Mouse (Mus musculus): ENCODE measurements around the gene Rab4a.

The Rab4a gene

DNA sequence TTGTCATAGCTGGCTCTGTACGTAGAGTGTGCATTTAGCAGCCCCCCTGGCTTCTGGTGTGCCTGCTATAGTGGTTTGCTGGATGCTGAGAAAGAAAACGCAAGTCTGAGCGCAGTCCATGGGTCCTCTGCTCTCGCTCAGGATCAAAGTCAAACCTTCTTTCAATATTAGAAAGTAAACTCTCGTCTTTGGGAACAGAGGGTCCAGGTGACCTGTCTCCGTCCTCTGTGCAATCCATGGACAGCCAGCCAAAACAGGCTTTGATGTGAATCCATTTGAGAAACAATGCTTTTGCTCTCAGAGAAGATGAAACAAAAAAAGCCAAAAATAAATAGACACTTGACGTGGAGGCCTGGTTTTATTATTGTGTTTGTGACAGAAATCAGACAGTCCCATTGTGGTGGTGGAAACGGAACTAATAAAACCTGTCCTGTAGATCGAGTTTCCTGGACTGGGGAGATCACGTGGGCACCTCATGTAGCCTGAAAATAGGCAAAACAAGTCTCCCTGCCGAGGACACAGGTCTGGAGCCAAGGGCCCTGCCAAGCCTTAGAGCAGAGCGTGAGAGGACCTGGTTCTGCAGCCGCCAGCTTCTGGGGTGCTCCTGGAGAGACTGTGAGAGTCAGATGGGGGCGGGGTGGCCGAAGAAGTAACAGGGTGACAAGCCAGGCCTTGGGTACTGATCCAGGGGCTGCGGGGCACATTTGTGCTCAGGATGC, 7.5 kb downstream of the Rab4a start:
- no peak for DNase-seq (ENCODE audit: low read depth)

- DNase-seq (ENCODE audit: low read depth), result no peak
Observed at GRCm38 (mm10) chr8:123813892-123814266, 8.1 kb downstream of the Rab4a start.

- DNase-seq (ENCODE audit: low read depth), result no peak
Observed at GRCm38 (mm10) chr8:123815325-123815724, 9.5 kb downstream of the Rab4a start.

DNA sequence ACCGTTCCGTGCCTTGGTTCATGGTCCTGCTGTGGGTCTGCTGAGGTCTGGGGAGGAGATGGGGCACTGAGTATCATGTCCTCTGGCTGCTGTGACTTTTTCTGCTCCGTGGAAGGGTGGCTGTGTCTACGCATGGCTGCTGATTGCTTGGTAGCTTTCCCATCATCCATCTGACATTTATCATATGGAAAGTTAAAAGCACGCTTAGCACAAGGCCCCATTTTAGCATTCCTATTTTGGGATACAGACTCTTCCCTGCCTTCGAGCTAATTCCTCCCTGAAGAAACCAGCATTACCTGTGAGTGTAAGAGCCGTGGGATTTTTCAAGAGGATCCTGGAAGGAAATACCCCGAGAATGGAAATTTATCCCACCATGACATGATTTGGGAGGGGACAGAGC, 11.2 kb downstream of the Rab4a start:
- DNase-seq (ENCODE audit: low read depth), result no peak

DNA sequence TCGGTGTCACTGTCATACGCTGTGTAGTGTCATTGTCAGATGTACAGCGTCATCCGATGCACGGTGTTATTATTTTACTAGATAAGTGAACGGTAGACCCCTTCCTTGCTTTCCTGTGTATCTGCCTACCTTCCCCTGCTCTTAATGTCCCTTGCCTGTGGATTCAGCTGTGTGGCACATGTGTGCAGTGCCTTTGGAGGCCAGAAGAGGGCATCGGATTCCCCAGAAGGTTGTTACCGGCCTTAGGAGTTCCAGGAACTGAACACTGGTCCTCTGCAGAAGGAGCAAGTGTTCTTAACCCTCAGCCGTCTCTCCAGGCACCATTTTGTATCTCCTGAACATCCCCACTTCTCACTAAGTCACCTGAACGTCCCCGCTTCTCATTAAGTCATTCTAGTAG, 12.0 kb downstream of the Rab4a start:
- no peak for DNase-seq (ENCODE audit: low read depth)

DNA sequence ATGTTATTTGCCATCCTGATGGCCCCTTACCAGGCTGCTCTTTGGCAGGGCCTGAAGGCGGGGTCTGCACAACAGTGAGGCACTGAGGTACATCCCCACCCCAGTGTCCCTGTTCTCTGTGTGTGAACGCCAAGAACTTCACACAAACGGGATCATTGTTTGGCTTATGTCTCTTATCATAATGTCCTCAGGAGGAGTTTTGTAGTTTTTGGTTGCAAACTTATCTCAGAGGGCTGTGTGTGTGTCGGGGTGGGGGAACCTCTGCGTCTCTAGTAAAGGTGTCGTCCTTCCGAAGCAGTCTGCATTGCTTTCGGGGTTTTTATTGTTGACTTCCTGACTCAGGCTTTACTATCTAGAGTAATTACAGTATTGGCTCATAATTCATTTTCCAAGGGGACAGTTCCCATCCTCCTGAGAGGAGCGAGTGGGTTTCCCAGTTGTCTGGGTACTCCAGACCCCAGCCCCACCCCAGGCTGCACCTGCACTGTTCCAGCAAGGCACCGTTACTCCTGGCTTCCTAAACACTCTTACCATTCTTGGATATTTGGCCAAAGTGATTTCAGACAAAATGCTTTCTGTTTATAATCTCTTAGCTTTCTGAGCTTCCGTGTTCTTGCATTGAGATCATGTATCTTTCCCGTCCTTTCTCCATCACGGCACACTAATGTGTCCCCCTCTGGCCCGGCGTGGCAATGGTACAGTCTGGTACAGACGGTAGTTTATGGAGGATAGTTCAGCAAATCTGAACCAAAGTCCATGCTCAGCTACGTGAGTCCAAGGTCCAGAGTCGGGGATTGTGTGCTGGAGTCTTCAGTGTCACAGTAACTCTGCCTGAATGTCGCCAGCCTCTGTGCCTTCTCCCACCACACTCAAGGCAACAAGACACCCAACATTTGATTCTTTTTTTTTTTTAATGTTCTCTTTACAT, 14.2 kb downstream of the Rab4a start:
- no peak for DNase-seq (ENCODE audit: low read depth)

GRCm38 (mm10) chr8:123820780-123821179, 15.0 kb downstream of the Rab4a start:
- no peak for DNase-seq (ENCODE audit: low read depth)

GRCm38 (mm10) chr8:123823111-123823510, 17.3 kb downstream of the Rab4a start:
- peak; percentile 18 for DNase-seq (ENCODE audit: low read depth)

DNA sequence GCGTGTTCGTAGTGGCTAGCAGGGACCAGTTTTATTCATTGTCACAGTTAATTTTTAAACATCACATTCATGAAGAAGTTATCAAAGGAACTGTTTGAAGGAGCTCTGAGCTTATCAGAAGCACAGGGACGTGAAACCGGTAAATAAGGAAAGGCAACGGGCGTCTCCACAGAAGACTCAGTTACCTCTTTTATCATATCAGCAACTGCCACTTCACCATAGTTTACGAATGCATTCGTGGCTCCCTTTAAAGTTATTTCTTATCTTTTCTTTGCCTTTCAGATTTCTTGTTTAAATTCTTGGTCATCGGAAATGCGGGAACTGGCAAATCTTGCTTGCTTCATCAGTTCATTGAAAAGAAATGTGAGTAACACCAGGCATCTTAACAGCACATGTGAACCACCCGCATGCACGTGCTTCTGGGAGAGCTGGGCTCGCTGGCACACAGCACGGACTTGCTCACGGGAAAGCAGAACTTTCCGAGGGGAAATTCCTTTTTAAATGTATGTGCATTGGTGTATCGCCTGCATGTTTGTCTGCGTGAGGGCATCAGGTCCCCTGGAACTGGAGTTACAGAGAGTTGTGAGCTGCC, 17.8 kb downstream of the Rab4a start:
- DNase-seq (ENCODE audit: low read depth), result no peak

GRCm38 (mm10) chr8:123826001-123826400, 20.2 kb downstream of the Rab4a start:
- no peak for DNase-seq (ENCODE audit: low read depth)

GRCm38 (mm10) chr8:123826758-123827157, 21.0 kb downstream of the Rab4a start:
- DNase-seq (ENCODE audit: low read depth), result no peak

GRCm38 (mm10) chr8:123827523-123827922, 21.7 kb downstream of the Rab4a start:
- no peak for DNase-seq (ENCODE audit: low read depth)

DNA sequence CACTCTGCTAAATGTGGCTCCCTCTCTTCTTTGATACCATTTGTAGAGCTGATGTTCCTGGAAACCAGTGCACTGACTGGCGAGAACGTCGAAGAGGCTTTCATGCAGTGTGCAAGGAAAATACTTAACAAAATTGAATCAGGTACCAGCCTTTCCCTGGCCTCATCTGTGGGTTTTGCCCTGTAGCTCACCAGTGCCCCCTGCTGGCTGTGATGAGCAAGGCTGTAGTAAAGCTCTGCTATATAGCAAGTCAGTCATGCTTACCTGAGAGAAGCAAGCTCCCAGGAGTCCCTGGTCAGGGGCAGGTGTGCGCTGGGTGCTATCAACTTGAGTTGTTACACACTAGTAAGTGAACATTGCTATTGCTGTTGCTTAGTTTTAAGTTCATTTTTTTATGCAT, 27.0 kb downstream of the Rab4a start:
- peak; percentile 69 for DNase-seq (ENCODE audit: low read depth)

- DNase-seq (ENCODE audit: low read depth), result peak; percentile 82
Observed at GRCm38 (mm10) chr8:123835451-123835850, 29.7 kb downstream of the Rab4a start.

- DNase-seq (ENCODE audit: low read depth), result no peak
Observed at GRCm38 (mm10) chr8:123836354-123836753, 30.6 kb downstream of the Rab4a start.

DNA sequence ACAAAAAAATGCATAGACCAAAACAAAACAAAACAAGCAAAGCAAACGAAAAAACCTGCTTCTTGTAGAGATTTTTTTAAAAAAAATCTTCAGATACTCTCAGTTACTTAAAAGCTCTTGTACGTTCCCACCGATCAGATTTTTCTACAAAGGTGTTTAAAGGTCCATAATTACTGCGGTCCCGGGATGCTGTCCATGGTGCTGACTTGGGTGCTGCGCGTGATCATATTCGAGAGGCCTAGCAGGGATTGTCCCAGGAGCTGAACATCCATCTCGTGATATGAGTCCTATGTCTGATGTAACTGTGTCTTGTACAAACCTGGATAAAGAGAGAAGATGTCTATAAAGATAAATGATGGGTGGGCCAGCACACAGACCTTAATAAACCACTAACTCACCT, 32.7 kb downstream of the Rab4a start:
- DNase-seq (ENCODE audit: low read depth), result peak; percentile 34

DNA sequence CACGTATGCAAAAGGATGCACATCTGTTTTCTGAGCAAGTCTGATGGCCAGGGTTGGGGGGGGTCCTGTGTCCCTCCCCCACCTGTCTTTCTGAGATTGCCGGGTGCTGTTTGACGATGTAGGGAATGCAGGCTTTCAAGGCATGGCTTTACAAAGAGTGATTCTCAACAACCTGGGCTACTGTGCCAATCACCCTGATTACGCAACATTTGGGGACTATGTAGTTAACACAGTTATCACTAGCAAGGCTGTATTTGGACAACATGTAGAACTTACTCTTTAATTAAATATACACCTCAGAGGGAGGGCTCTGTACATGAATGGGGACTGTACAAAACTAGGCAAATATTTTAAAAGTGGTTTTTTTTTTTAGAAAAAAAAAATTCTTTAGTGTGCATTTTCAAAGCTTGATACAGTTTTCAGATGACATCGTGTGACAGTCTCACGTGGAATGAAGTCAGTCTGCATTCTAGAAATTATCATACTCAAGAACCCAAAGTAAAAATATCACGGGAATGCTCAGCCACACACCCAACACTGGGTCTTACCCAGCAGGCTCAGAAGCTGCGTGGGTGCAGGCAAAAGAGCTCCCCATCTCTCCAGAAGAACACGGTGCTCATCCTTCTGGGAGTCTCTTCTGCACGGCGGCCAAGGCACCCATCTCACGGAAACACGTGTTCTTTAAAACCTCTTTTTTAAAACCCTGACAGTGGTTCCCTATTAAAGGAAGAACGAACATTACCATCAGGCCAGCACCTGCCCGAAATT, 35.0 kb downstream of the Rab4a start:
- DNase-seq (ENCODE audit: low read depth), result no peak

GRCm38 (mm10) chr8:123842086-123842485, 36.3 kb downstream of the Rab4a start:
- no peak for DNase-seq (ENCODE audit: low read depth)

- no peak for DNase-seq (ENCODE audit: low read depth)
Observed at GRCm38 (mm10) chr8:123844341-123844740, 38.6 kb downstream of the Rab4a start.

GRCm38 (mm10) chr8:123845114-123845513, 39.3 kb downstream of the Rab4a start:
- peak; percentile 36 for DNase-seq (ENCODE audit: low read depth)

GRCm38 (mm10) chr8:123845991-123846390, 40.2 kb downstream of the Rab4a start:
- no peak for DNase-seq (ENCODE audit: low read depth)

DNA sequence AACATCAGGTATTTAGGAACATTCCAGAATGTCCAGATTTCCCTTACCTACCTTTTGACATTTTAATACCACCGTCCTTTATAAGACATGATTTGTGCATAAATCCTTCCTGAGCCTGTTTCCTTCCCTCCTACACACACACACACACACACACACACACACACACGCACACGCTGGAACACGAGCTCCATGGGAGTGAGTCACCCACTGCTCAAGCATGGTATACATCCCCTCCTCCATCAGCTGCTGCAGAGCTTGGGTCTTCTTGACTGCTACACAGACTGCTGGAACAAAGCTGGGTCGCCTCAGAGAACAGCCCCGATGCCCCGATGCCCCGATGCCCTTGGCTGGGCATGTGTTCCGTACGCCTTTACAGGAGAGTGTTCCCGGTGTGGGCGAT, 40.7 kb downstream of the Rab4a start:
- no peak for DNase-seq (ENCODE audit: low read depth)
